Mouse (Mus musculus) heart, postnatal 25 days (tissue): ENCODE data around the gene Cenpe. TPM values are rescaled to one million over a fixed set of nuclear protein-coding genes. Genes with fewer than 3 reads are reported as not detected.

ENCODE experiments used
- DNase-seq: peaks from one replicate; pipeline ENCODE4 v3.0.0; 2022; ENCODE audit warnings: low spot score
- intact Hi-C: fragments of 180-260 bp; cut with DNase I; formaldehyde crosslinking; loops from one replicate; pipeline ENCODE4 v1.15.1; 2025
- total RNA-seq, 2 experiments: library from RNA; stranded (reverse); gene quantifications; 2 replicates each; pipeline ENCODE4 v1.2.3; 2021

Cenpe gene
- total RNA-seq, 2 experiments from 2014 or later = 1.1 TPM

DNA sequence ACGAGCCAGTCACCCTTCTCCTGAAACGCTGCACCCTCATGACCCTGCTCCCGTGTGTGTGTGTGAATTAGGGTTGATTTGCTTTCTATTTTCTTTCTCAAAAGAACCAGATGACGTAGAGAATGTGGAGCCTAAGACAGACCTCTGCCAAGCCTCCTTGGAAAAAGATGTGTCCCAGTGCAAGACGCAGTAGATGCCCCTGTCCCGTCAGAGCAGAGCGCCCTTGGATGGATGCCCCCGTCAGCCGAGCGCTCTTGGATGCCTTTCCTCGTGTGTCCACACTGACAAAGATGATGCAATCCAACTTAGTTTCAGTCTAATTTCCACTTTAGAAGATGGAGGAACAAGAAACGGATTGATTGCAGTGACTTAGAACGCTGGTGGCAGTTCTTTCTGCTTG lies 60.7 kb downstream of the Cenpe start:
- intact Hi-C loops = no loop called here
- no peak for DNase-seq

DNA sequence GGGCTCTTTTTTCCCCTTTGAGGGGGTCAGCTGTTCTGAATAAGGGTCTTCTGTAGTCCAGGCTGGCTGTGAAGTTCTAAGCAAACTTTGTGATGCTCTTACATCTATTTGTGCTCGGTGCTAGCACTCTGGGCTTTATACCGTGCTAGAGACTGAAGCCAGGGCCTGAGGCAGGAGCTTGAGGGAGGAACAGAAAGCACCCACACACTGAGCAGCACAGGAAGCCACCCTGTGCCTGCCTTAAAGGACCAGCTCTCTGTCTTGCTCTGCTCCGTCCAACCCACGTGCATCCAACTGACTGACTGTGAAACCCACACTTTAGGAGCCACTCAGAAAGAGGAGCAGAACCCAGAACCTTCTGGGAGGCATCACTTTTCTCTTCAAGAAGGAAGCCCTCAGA lies 67.8 kb downstream of the Cenpe start:
- intact Hi-C loops = loop anchor here (5.0 kb wide), 3 partner anchors 257 to 452 kb away; no protein-coding TSS in a partner anchor
- no peak for DNase-seq

DNA sequence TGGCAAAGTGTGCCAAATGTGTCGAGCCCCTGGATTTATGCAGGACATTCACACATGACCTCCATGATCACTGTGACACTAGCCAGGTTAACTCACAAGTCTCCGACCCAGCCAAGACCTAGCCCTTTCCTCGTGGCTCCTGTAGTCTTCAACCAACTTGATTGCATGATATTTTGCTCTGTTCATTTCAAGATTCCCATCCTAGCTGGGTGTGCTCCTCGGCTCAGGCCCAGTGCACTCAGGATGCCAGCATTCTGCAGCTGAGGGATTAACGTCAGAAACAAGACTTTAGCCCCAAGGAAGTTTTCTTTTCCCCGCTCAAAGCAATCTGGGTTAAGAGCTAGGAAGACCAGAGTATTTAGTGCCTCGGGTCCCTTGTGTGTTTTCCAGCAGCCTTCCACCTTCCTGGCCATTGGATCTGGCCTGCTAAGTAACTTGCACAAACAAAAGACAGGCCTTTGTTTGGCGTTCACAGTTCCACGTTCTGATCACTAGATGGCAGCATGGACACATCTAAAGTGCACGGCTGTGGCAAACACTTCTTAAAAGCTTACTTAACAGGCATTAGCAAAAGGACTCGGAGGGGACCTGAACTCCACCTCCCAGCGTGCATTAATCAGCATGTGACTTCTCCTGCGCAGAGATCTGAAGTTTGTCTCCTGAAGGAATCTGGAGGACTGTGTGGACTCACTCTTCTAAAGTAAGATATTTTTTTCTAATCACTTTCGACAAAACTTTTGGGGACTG lies 68.5 kb downstream of the Cenpe start, which contains the start of gene Bdh2:
Bdh2 (plus strand) TSS at position 553 of the 747 bp plus-strand sequence.
- intact Hi-C loops = loop anchor here (5.0 kb wide), 3 partner anchors 256 to 451 kb away; no protein-coding TSS in a partner anchor
- DNase-seq = peak; percentile 55

DNA sequence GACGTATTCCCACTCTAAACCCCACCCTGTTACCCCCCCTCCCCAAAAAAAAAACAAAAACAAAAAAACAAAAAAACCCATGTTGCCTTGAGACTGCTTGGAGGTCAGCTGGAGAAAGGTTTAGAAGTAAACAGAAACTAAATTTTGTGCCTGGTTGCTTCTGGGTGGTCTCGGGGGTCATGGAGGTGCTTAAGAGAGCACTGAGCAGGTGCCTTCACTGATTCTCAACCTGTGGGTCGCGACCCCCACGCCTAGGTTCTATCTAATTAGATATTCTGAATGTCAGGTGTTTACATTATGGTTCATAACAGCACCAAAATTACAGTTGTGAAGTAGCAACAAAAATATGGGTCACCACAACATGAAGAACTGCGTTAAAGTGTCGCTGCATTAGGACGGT lies 69.4 kb downstream of the Cenpe start:
- DNase-seq = no peak
- intact Hi-C loops = loop anchor here (5.0 kb wide), 3 partner anchors 256 to 451 kb away; no protein-coding TSS in a partner anchor

DNA sequence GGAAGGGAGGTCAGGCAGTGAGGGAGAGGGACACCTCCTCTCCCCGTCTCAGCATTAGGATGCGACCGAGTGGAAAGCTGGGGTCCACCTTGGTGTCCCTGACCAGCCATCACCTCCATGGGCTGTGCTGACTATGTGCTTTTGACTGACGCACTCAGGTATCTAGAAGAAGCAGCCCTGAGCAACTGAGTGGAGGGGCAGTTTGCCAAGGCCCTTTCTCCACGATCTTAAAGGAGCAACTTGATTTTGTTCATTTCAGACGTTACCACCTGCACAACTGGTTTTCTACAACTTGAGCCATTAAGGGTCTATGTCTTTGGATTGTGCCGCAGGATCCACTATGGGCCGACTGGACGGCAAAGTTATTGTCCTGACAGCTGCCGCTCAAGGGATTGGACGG lies 72.9 kb downstream of the Cenpe start:
- DNase-seq = no peak
- intact Hi-C loops = no loop called here

DNA sequence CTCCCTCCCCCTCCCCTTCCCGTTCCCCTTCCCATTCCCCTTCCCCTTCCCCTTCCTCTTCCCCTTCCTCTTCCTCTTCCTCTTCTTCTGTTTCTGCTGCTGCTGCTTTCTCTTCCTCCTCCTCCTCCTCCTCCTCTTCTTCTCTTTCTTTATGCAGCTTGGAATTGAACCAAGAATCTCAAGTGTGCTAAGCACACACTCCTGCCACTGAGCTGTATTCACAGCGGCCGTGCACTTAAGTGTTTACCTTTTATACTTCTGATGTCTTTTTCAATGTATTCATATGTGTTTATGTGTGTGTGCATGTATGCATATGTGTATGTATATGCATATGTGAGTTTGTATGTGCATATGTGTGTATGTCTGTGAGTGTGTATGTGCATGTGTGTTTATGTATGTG lies 73.5 kb downstream of the Cenpe start:
- no peak for DNase-seq

DNA sequence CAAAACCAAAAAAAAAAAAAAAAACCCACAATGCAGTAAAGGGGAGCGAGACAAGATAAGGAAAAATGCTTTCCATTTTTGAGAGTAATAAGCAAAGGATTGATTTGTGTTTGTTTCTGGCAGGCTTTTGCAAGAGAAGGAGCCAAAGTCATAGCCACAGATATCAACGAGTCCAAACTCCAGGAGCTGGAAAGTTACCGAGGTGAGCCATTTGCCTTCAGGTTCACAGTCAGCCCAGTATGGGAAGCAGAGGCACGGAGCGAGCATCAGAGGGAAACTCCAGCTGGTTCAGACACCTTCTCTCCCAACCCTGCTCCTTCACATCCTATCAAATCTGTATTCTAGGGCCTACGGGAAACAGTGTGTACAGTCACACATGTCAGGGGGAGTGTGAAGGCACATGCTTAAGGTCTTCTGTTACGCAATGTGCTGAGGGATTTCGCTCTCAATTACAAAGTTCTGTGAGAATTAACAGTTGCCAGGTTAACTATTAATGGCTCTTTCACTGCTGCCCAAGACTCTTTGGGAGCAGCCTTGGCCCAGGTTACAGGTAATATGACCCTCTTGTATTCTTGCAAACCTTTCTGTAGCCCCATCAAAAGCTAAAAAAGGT lies 75.9 kb downstream of the Cenpe start:
- DNase-seq = no peak
- intact Hi-C loops = no loop called here

More for the DNA sequence above, 73.5 kb downstream of the Cenpe start:
- intact Hi-C loops = no loop called here

DNA sequence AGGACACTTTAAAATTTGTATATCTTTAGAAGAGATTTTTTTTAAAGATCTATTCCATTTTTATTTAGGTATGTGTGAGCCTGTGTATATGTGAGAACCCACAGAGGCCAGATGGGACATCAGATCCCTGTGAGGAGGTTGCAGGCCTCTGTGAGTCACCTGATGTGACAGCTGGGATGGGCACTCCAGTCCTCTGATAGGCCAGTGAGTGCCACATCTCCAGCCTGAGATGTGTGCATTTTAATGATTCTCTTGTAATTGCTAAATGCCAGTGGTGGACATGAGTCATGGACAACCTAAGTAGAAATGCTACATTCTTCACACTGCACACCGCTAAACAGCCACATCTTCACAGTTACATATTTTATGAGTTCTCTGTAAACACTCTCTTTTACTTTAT lies 76.8 kb downstream of the Cenpe start:
- no peak for DNase-seq
- intact Hi-C loops = no loop called here

DNA sequence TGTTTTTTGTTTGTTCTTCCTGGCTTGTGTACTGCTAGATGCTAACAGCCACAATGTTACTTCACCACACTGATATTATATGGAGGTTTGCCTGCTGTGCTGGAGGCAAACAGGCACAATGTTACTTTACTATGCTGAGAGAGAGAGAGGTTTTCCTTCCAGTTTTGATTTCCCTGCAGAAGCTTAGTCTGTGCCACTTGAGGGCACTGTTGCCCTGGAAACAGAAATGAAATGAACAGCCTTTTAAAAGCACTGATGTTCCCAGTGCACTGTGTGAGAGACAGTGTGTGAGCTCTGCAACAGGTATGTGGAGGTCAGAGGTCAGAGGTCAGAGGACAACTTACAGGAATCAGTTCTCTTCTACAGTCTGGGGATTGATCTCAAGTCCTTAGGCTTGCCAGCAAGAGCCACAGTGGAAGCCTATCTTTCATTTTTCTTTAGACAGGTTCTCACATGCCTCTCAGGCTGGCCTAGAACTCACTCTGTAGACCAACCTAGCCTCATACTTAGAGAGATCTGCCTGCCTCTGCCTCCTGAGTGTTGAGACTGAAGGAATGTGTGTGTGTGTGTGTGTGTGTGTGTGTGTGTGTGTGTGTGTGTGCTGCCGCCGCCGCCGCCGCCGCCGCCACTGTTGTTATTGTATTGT lies 78.0 kb downstream of the Cenpe start:
- DNase-seq = no peak
- intact Hi-C loops = loop anchor here (5.0 kb wide), 2 partner anchors 112 to 437 kb away; no protein-coding TSS in a partner anchor

DNA sequence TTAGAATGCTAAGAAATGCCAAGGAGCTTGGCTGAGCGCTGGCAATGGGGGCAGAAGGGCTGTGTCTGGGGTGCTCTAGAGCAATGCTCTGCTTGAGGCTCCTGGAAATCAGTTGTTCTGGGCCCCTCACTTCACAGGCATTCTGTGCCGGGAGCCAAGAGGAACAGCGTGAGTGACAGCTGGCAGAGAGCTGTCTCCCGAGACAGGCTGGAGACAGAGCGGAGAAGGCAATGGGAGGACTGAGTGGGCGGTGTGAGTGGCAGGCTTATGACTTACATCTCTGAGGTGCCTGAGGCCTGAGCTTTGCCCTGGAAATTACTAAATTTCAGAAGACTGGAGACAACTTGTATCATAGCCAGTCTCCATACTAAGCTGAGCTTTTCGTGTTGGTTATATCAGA lies 81.4 kb downstream of the Cenpe start:
- intact Hi-C loops = loop anchor here (5.0 kb wide), 2 partner anchors 109 to 434 kb away; no protein-coding TSS in a partner anchor
- DNase-seq = peak; percentile 43

DNA sequence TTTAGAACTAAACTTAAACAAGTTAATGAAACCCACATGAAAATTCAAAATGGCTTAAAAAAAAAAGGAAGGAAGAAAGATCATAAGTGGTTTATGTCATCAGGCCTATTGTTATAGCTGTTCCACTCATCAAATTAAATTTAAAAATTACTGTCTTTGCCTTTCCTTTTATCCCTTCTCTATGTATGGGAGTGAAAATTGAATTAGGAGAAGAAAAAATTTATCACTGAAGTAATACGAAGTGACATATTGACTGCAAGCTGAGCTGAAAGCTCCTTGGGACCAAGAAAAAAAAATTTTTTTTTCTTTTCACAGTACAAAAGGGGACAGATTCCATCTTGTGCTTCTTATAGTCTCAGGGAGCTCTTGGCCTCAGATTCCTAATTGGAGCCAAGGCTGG lies 83.2 kb downstream of the Cenpe start:
- intact Hi-C loops = no loop called here
- DNase-seq = no peak

DNA sequence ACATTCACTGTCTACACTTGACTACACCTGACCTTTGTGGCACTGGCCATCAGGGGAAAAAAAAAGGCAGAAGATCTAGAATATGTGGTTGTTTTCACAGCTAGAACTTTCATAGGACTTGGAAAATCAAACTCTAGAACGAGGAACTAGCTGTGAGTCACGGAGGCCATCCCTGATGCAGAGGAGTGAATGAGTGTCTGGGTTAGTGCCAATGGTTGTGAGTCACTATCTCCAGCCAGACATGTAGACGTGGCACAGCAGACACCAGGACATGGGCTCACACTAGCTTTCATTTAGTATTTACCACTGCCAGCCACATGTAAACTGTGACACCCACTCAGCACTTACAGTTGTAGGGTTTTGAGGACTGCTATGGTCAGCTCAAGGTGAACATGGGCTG lies 86.2 kb downstream of the Cenpe start:
- peak; percentile 15 for DNase-seq
- intact Hi-C loops = no loop called here

DNA sequence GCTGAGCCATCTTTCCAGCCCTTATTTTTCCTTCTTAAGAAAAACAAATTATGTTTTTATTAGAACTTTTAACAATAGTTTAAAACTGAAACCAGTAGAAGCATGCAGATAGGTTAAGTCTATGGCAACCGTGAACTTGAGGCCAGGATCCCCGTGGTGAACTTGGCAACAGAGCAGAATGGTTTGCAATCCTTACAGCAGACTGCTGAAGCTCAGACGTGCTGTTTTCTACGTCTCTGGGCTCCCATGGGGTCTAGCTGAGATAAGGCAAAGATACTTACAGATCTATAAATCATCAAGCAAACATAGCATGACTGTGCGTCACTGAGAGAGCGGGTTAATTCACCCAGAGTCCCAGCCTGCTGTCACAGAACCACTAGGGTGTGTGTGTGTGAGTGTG lies 87.7 kb downstream of the Cenpe start:
- intact Hi-C loops = no loop called here
- no peak for DNase-seq

DNA sequence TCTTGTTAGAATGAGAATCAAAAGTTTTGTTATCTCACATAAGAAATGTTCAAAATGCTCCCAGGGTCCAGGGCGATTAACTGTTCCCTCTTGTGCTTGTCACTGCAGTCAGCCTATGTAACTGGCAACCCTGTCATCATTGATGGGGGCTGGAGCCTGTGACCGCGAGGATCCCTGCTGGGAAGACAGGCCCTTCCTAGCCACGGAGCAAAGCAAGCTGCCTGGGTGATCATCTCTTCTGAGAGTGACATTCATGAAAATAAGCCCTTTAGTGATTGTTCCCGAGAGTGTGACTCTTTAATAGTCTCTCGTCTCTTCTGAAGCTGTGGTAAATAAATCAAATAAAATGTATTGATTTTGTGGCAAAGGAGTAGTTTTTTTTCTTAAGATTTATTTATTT lies 91.7 kb downstream of the Cenpe start:
- DNase-seq = no peak
- intact Hi-C loops = no loop called here

DNA sequence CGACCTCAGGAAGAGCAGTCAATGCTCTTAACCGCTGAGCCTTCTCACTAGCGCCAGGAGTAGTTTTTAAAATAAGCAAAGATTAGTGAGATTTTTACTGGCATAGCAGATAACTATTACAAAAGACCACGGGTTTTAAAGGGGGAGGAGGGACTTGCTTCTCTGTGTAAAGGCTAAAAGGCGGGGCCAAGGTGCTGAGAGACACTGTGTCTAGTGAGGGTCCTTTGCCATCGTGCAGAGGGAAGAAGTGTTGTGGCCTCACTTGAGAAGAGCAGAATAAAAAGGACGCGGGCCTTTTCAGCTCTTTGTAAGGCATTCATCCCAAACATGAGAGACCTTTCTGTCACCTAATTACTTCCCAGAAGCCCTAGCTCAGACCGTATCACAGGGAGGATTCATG lies 92.2 kb downstream of the Cenpe start:
- intact Hi-C loops = no loop called here
- no peak for DNase-seq

DNA sequence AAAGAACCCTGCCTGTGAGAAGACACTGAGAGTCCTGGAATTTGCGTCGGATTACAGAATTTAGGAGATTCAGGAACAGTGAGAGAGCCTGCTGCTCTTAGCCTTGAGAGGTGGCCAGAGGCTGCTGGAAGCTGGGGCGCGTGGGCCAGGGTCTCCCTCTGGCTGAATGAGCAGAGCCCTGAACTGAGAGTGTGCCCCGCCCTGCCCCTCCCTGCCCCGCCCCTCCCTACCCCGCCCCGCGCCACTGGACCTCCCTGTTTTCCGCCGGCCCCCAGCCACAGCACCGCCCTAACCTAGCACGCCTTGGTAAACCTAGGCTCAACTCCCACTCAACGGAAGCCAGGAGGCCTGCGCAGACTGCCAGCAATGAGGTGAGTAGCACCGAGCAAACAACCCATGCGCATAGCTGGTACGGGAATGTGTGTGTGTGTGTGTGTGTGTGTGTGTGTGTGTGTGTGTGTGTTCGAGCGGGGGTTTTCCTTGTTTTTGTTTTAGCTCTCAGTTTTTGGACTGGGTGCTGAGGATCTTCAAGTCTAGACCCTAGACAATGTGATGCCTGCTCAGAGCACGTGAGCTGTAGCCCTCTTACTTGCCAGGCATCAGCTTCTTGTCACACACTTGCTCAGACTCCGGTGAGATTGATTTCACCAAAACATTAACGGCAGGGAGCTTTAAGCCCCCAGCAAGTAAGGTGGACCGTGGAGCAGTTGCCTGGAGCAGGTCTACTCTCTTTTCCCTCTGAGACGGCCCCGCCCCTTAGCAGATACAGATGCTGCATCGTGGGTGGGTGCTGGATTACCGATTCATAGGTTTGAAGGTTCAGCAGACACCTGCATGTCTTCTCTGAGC lies 95.3 kb downstream of the Cenpe start, which contains the start of gene Slc9b2:
Slc9b2 (plus strand) TSS at position 290 of the 849 bp plus-strand sequence.
- DNase-seq = no peak
- intact Hi-C loops = no loop called here

DNA sequence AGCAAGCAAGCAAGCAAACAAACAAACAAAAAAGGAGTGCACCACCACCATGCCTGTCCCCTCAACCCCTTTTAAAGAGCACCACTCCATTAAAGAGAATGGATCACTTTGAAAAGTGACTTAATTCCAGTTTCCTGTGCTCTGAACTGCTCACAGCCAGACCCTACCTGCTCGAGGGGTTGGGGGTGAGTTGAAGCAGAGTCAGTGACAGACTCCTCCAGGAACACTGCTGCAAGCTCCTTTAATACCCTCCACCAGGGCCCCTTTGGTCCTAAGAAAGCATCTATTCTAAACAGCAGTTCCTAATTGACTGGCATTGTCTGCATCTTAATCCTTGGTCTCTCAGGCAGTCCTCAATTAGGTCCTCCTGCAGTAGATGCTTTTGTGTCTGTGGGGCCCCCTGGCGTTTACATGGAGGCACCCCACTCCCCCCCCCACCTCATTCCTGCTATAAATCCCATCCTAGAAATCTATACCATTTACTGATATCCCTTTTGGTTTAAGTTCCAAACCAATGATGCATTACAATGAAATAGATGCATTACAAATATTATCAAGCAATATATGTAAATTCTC lies 100.7 kb downstream of the Cenpe start:
- DNase-seq = no peak
- intact Hi-C loops = no loop called here

DNA sequence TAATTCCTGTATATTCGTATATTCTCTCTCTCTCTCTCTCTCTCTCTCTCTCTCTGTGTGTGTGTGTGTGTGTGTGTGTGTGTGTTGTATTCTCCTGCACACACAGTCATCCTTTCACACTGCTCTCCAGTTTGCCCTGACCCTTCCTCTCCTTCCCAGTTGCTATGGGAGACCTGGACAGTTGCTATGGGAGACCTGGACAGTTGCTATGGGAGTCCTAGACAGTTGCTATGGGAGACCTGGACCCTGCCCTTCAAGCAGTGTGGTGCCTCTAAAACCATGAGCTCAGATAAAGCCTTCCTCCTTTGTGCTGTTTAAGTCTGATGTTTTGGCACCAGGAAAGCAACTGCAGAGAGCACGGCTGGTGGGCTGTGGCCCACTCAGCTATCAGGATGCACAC lies 101.4 kb downstream of the Cenpe start:
- intact Hi-C loops = no loop called here
- no peak for DNase-seq

DNA sequence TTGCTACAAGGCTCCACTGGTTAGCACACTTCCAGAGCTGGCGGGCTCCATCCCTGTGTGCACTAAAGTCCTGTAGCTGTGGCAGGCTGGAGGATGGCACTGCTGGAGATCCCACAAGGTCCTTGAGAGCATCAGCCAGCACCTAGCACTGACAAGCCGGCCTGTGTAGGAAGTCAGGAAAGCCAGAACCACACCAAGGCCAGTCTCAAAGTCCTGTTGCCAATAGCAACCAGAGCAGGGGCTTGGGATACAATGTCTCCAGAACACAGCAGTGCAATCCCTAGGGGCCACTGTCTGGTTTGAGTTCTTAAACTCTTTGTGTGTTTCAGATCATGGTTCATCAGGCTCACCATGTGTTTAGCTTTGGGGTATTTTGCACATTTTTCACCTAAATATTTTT lies 102.5 kb downstream of the Cenpe start:
- intact Hi-C loops = no loop called here
- no peak for DNase-seq
